Mouse (Mus musculus): ENCODE data around the gene Tas2r116. TPM values are rescaled to one million over a fixed set of nuclear protein-coding genes. Genes with fewer than 3 reads are reported as not detected.

The Tas2r116 gene
- total RNA-seq (2021) (not detected), polyA plus RNA-seq (2012; rRNA removed) (not detected in 2 replicates)
- long read RNA-seq = 0 reads

DNA sequence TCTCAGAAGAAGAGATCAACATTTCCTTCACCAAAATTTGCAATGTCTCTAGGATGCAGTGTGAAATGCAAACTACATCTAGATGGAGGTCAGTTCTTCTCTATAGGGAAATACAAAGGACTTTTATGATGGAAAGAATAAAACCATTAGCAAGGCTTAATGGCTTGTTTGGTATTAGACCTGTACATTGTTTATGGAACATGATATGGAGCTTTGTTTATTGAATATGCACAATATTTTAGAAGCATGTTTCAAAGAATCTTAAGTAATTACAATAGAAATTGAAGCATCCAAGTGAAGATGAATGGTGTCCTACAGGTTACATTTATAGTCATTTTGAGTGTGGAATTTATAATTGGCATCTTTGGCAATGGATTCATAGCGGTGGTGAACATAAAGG is at the start of gene Tas2r116:
Gene Tas2r116 (plus strand): TSS at position 301 of the 400 bp plus-strand sequence.
- DNase-seq = no peak

DNA sequence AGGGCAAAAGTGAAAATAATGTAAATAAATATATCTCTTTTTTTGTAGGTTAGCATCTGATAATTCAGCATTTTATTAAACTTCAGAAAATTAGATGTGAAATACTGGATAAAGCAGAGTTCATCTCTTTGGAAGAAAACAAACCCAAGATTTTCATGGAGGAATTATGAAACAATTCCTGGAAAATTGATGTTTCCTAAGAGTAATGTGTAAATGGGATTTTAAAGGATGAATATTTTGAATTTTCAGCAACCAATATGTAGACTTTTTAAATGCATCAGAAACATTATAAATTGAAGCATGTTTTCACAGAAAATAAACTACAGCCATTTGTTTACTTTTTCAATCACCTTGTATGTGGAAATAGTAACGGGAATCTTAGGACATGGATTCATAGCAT is 8.4 kb upstream of the Tas2r116 start, which contains the start of gene Tas2r123:
Gene Tas2r123 (plus strand): TSS at position 301 of the 400 bp plus-strand sequence.
- no peak for DNase-seq

DNA sequence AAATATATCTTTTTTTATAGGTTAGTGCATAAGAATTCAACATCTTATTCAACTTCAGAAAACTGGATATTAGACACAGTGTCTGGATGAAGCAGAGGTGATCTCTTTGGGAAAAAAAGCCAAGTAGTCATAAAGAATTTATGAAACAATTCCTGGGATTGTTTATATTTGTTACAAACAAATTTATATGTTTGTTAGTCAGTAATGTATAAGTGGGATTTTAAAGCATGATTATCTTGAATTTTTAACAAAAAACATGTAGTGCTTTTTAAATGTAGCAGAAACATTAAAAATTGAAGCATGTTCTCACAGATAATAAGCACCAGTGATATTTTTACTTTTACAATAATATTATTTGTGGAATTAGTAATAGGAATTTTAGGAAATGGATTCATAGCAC is 12.5 kb downstream of the Tas2r116 start, which contains the start of gene Tas2r110:
Gene Tas2r110 (plus strand): TSS at position 301 of the 400 bp plus-strand sequence.
- DNase-seq = no peak

DNA sequence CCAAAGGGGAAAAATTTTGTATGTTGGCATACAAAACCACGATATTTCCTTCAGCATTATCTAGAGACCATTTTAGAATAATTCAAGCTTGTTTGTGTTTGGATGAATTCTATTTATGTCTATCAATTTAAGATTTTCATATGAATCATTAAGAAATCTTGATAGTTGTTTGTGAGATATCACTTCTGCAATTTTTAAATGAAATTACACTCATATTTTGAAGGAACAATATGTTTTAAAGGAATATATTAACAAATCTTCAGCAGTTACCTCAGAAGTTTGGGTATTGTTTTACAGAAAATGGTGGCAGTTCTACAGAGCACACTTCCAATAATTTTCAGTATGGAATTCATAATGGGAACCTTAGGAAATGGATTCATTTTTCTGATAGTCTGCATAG is 37.5 kb downstream of the Tas2r116 start, which contains the start of gene Tas2r113:
Gene Tas2r113 (plus strand): TSS at position 301 of the 400 bp plus-strand sequence.
- DNase-seq = no peak

Other genes starting within 250 kb of the Tas2r116 start
- not detected for gene A630073D07Rik, start 203.9 kb upstream of the Tas2r116 start, total RNA-seq (2021)
- gene A630073D07Rik, start 203.9 kb upstream of the Tas2r116 start, polyA plus RNA-seq (2012; rRNA removed) = not detected in 2 replicates
- not detected for gene Tas2r120, start 198.5 kb upstream of the Tas2r116 start, total RNA-seq (2021)
- not detected in 2 replicates for gene Tas2r120, start 198.5 kb upstream of the Tas2r116 start, polyA plus RNA-seq (2012; rRNA removed)
- gene Tas2r121, start 154.4 kb upstream of the Tas2r116 start, total RNA-seq (2021) = not detected
- gene Tas2r121, start 154.4 kb upstream of the Tas2r116 start, polyA plus RNA-seq (2012; rRNA removed) = not detected in 2 replicates
- not detected for gene Tas2r122, start 143.5 kb upstream of the Tas2r116 start, total RNA-seq (2021)
- not detected in 2 replicates for gene Tas2r122, start 143.5 kb upstream of the Tas2r116 start, polyA plus RNA-seq (2012; rRNA removed)
- not detected for gene Tas2r115, start 117.4 kb upstream of the Tas2r116 start, total RNA-seq (2021)
- gene Tas2r115, start 117.4 kb upstream of the Tas2r116 start, polyA plus RNA-seq (2012; rRNA removed) = not detected in 2 replicates
- gene Tas2r124, start 100.7 kb upstream of the Tas2r116 start, total RNA-seq (2021) = not detected
- not detected in 2 replicates for gene Tas2r124, start 100.7 kb upstream of the Tas2r116 start, polyA plus RNA-seq (2012; rRNA removed)
- not detected for gene Tas2r102, start 93.3 kb upstream of the Tas2r116 start, total RNA-seq (2021)
- not detected in 2 replicates for gene Tas2r102, start 93.3 kb upstream of the Tas2r116 start, polyA plus RNA-seq (2012; rRNA removed)
- gene Tas2r136, start 77.3 kb upstream of the Tas2r116 start, total RNA-seq (2021) = not detected
- gene Tas2r136, start 77.3 kb upstream of the Tas2r116 start, polyA plus RNA-seq (2012; rRNA removed) = not detected in 2 replicates
- not detected for gene Tas2r117, start 52.6 kb upstream of the Tas2r116 start, total RNA-seq (2021)
- gene Tas2r117, start 52.6 kb upstream of the Tas2r116 start, polyA plus RNA-seq (2012; rRNA removed) = not detected in 2 replicates
- gene Tas2r123, start 8.3 kb upstream of the Tas2r116 start, total RNA-seq (2021) = not detected
- not detected in 2 replicates for gene Tas2r123, start 8.3 kb upstream of the Tas2r116 start, polyA plus RNA-seq (2012; rRNA removed)
- gene Tas2r110, start 12.6 kb downstream of the Tas2r116 start, total RNA-seq (2021) = not detected
- gene Tas2r110, start 12.6 kb downstream of the Tas2r116 start, polyA plus RNA-seq (2012; rRNA removed) = not detected in 2 replicates
- gene Tas2r113, start 37.6 kb downstream of the Tas2r116 start, total RNA-seq (2021) = not detected
- gene Tas2r113, start 37.6 kb downstream of the Tas2r116 start, polyA plus RNA-seq (2012; rRNA removed) = not detected in 2 replicates
- not detected for gene Tas2r125, start 54.2 kb downstream of the Tas2r116 start, total RNA-seq (2021)
- gene Tas2r125, start 54.2 kb downstream of the Tas2r116 start, polyA plus RNA-seq (2012; rRNA removed) = not detected in 2 replicates
- not detected for gene Tas2r129, start 95.7 kb downstream of the Tas2r116 start, total RNA-seq (2021)
- gene Tas2r129, start 95.7 kb downstream of the Tas2r116 start, polyA plus RNA-seq (2012; rRNA removed) = not detected in 2 replicates
- not detected for gene Tas2r131, start 102.5 kb downstream of the Tas2r116 start, total RNA-seq (2021)
- gene Tas2r131, start 102.5 kb downstream of the Tas2r116 start, polyA plus RNA-seq (2012; rRNA removed) = not detected in 2 replicates
- not detected for gene Tas2r109, start 125.5 kb downstream of the Tas2r116 start, total RNA-seq (2021)
- gene Tas2r109, start 125.5 kb downstream of the Tas2r116 start, polyA plus RNA-seq (2012; rRNA removed) = not detected in 2 replicates
- not detected for gene Tas2r103, start 181.7 kb downstream of the Tas2r116 start, total RNA-seq (2021)
- not detected in 2 replicates for gene Tas2r103, start 181.7 kb downstream of the Tas2r116 start, polyA plus RNA-seq (2012; rRNA removed)
- not detected for gene Tas2r140, start 200.4 kb downstream of the Tas2r116 start, total RNA-seq (2021)
- gene Tas2r140, start 200.4 kb downstream of the Tas2r116 start, polyA plus RNA-seq (2012; rRNA removed) = not detected in 2 replicates
- 10 to 100 TPM; 95.2 to 98.7 TPM for gene Smim10l1, start 249.5 kb downstream of the Tas2r116 start, total RNA-seq (2021)
- gene Smim10l1, start 249.5 kb downstream of the Tas2r116 start, polyA plus RNA-seq (2012; rRNA removed) = 475 and 512 TPM in 2 replicates

Measured in adrenal gland, adult 2 months (tissue).